In the genomic region with DNA sequence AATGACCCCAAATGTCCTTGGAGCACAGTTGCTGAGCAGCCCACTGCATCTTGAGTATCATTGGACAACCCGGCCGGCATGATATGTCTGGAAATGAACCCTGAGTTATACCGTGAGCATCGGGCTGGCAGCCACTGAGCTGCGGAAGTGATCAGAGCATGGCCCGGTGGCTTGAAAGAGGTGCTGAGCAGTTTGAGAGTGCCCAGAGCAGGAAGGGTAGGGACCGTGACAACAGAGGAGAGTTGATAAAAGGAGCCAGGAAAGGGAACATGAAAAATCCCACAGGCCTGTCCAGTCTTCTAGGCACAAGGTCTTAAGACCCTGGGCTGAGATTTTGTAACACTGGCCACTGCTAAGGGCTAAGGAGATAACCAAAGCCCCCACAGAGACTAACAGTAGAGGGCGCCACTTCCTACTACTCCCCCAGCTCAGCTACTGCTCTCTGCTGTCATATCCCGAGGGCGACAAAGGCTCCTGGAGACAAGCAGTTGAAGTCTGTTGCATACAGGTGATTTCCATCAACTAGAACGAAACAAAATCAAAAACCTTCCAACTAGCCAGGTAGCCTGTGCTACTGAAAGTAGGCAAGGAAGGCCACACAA, we compare ENCODE assay signal across 9 mouse cellular contexts. TPM values are rescaled to one million over a fixed set of nuclear protein-coding genes. Genes with fewer than 3 reads are reported as not detected.
DNase-seq lines count a peak whose midpoint lies in the region; ATAC-seq and TF ChIP-seq lines count a peak whose summit lies in the region.
"Had no signal": no experiment of that assay in that cellular context is flagged by ENCODE, and none has a peak within 500 bp of the region (broad histone marks: within the 10 kb centered on the region; RNA-seq: fewer than 3 reads in every experiment).

No protein-coding gene starts in this region.

- H3K9me3 ChIP-seq in kidney, postnatal 0 days (replicated peaks; ENCODE audit: low read length), result no peaks in the 10 kb centered on the region

- intact Hi-C loops in heart, postnatal 25 days (cut with DNase I), result loop anchor here (5.0 to 10.0 kb wide), 2 partner anchors 127 to 224 kb away; no protein-coding TSS in a partner anchor

- 56% methylated on average over 11 of the region's 11 CpGs for WGBS in kidney, postnatal 0 days

- 0 out of 2 replicates have a peak, but pooled peaks cover 4% of the 10 kb centered on the region for H3K4me1 ChIP-seq in kidney, postnatal 0 days (replicated peaks; ENCODE audit: insufficient read depth, low read length)

- TF ChIP-seq POLR2A in myocyte (IDR thresholded peaks at IDR 0.05; ENCODE audit: insufficient read length, low read depth), result no peak

- H3K27me3 ChIP-seq in kidney, postnatal 0 days (ENCODE audit: insufficient read depth, low read length), result no peaks in the 10 kb centered on the region
- H3K27me3 ChIP-seq in myocyte (ENCODE audit: control insufficient read depth, insufficient read depth, insufficient read length), result no peaks in the 10 kb centered on the region

- DNase-seq in heart, adult 11 months, result peak; percentile 78
- no peak for DNase-seq in heart, postnatal 25 days (ENCODE audit: low spot score)
- DNase-seq in 3T3-L1 (ENCODE audit: low read depth, low spot score) (peak; percentile 54), MEL-GATA-1-ER (ENCODE audit: extremely low read depth, low read depth) (peak; percentile 6)
- peak; percentile 21 for DNase-seq in kidney, postnatal 0 days (ENCODE audit: low spot score)
- DNase-seq in frontal cortex, postnatal 25 days (ENCODE audit: low spot score in 2 of 2), result no peak

- no peak overlapping the region for H3ac ChIP-seq in myocyte (ENCODE audit: control insufficient read depth, insufficient read length)

- peak overlapping the region; percentile 22; the same call in 1 of the 2 replicates for H3K27ac ChIP-seq in kidney, postnatal 0 days

- ATAC-seq in common myeloid progenitor, adult 5-6 weeks (replicated peaks; ENCODE audit: low read depth, poor library complexity, severe bottlenecking), result peak; percentile 78
- no peak for ATAC-seq in kidney, postnatal 0 days (replicated peaks; ENCODE audit: low FRiP score, low read depth)

- peak; percentile 66 for TF ChIP-seq CTCF in kidney, postnatal 0 days (IDR thresholded peaks at IDR 0.05; ENCODE audit: low read depth)

- no peak overlapping the region for H3K9ac ChIP-seq in kidney, postnatal 0 days (ENCODE audit: low read depth, low read length)

- H3K36me3 ChIP-seq in kidney, postnatal 0 days (ENCODE audit: insufficient read depth, low read length), result no peaks in the 10 kb centered on the region
- no peaks in the 10 kb centered on the region for H3K36me3 ChIP-seq in myocyte (ENCODE audit: control insufficient read depth, insufficient read depth)

- H3K4me2 ChIP-seq in kidney, postnatal 0 days (ENCODE audit: low read length), result no peak overlapping the region
- H3K4me2 ChIP-seq in myocyte (ENCODE audit: low read depth), result peak overlapping the region; percentile 55

- no peak overlapping the region for H3K4me3 ChIP-seq in kidney, postnatal 0 days (replicated peaks; ENCODE audit: low read depth, low read length)
- H3K4me3 ChIP-seq in myocyte, result no peak overlapping the region

- H3K79me2 ChIP-seq in myocyte (ENCODE audit: control insufficient read depth, insufficient read depth), result no peaks in the 10 kb centered on the region

TF ChIP-seq in myocyte, 11 proteins besides CTCF, POLR2A, EP300 and RAD21:
- TF ChIP-seq MYOG (IDR thresholded peaks at IDR 0.05; ENCODE audit: control insufficient read depth in 1 of 3, insufficient read depth in 1 of 3, insufficient read length in 2 of 3, low read depth in 2 of 3), result no peak
- TF ChIP-seq TCF3 (IDR thresholded peaks at IDR 0.05; ENCODE audit: insufficient read length, low read depth), result no peak
- TF ChIP-seq TCF12 (IDR thresholded peaks at IDR 0.05; ENCODE audit: insufficient read depth, poor library complexity, severe bottlenecking), result no peak
- TF ChIP-seq E2F4 (IDR thresholded peaks at IDR 0.05; ENCODE audit: insufficient read depth), result no peak
- TF ChIP-seq REST (IDR thresholded peaks at IDR 0.05; ENCODE audit: insufficient read depth, insufficient read length), result no peak
- no peak for TF ChIP-seq POLR2AphosphoS2 (IDR thresholded peaks at IDR 0.05; ENCODE audit: insufficient read length, low read depth)
- no peak for TF ChIP-seq MYOD1 (IDR thresholded peaks at IDR 0.05; ENCODE audit: control insufficient read depth in 1 of 3, insufficient read length in 2 of 3, low read depth in 2 of 3)
- TF ChIP-seq SRF (IDR thresholded peaks at IDR 0.05; ENCODE audit: control insufficient read depth, insufficient read length, low read depth), result no peak
- TF ChIP-seq MAX (IDR thresholded peaks at IDR 0.05; ENCODE audit: low read depth), result no peak
- no peak for TF ChIP-seq CEBPB (IDR thresholded peaks at IDR 0.05; ENCODE audit: insufficient read depth, poor library complexity, severe bottlenecking)
- no peak for TF ChIP-seq USF1 (IDR thresholded peaks at IDR 0.05; ENCODE audit: low read depth)

RNA-seq across cellular contexts. Expression of a gene that starts 14.8 kb away (rescaled TPM):
- under 1 TPM in 1 of 2 experiments, not detected in 1; 0.29 TPM for total RNA-seq in heart, postnatal 25 days (2021)
- total RNA-seq in common myeloid progenitor, adult 5-6 weeks (2017), result not detected in 2 replicates
- not detected in 2 replicates for polyA plus RNA-seq in kidney, postnatal 0 days (2015; fragmentation: Nextera tagmentation; extraction: Ambion mirVana)
- 0.10 TPM for polyA plus RNA-seq in myocyte (2012; fragmentation: generic; extraction: Trizol)
- total RNA-seq: left cerebral cortex, postnatal 10 days had no signal

RNA-seq across cellular contexts. Expression of a gene that starts 21.7 kb away (rescaled TPM):
- total RNA-seq in heart, postnatal 25 days (2021), result 1 to 10 TPM; 2.5 to 3.2 TPM
- total RNA-seq in common myeloid progenitor, adult 5-6 weeks (2017), result 0.39 TPM in 1 of 2 replicates, not detected in the other
- polyA plus RNA-seq in kidney, postnatal 0 days (2015; fragmentation: Nextera tagmentation; extraction: Ambion mirVana), result 14.9 and 16.5 TPM in 2 replicates
- 21.2 TPM for polyA plus RNA-seq in myocyte (2012; fragmentation: generic; extraction: Trizol)

Comparison
In these comparisons a context has a peak if more than half of its experiments do, and no peak if none do; other contexts are left out.
1. DNase-seq: peak in heart, adult 11 months (single experiment), 3T3-L1 (single experiment), MEL-GATA-1-ER (single experiment) and kidney, postnatal 0 days (single experiment); none in heart, postnatal 25 days (single experiment) and frontal cortex, postnatal 25 days (0 of 2).